Mouse (Mus musculus) natural killer cell, adult 2 months (primary cell): ENCODE measurements around the gene Olfr322.
A peak's percentile ranks its signal among the peaks of the same experiment; 100 is the strongest.
"Not testable (repeated sequence)": the region's sequence is repeated elsewhere in the genome, so short reads cannot be mapped to it uniquely, and the experiment has no call there.

ENCODE experiments used
- DNase-seq, 2 experiments: peaks; one replicate each; pipeline ENCODE4 v3.0.0; 2022; ENCODE audit warnings: low spot score in 2 of 2

Olfr322 gene

GRCm38 (mm10) chr11:58658596-58658995, at the start of gene Olfr322:
TSS of gene Olfr322 (plus strand) at chr11:58658782.
- no peak for DNase-seq

- no peak for DNase-seq
These were observed 45.2 kb upstream of the Olfr322 start for GRCm38 (mm10) chr11:58613359-58613758.

- DNase-seq: no peak
These were observed 44.1 kb upstream of the Olfr322 start for GRCm38 (mm10) chr11:58614526-58614925.

GRCm38 (mm10) chr11:58615975-58616374, 42.6 kb upstream of the Olfr322 start, which contains the start of gene 2210407C18Rik:
TSS of gene 2210407C18Rik (minus strand) at chr11:58616075.
- DNase-seq: no peak

GRCm38 (mm10) chr11:58618369-58618768, 40.2 kb upstream of the Olfr322 start:
- no peak for DNase-seq

GRCm38 (mm10) chr11:58618793-58619192, 39.8 kb upstream of the Olfr322 start:
- DNase-seq: no peak

- DNase-seq: no peak
These were observed 32.4 kb upstream of the Olfr322 start for GRCm38 (mm10) chr11:58626146-58626545.

GRCm38 (mm10) chr11:58630401-58630800, 28.2 kb upstream of the Olfr322 start, which contains the start of gene Olfr323:
TSS of gene Olfr323 (minus strand) at chr11:58630501.
- DNase-seq: no peak

GRCm38 (mm10) chr11:58634878-58635277, 23.7 kb upstream of the Olfr322 start:
- DNase-seq: no peak

- DNase-seq: peak; percentile 20 to 48
These were observed 22.1 kb upstream of the Olfr322 start for GRCm38 (mm10) chr11:58636376-58636977.

- no peak for DNase-seq
These were observed 20.3 kb upstream of the Olfr322 start for GRCm38 (mm10) chr11:58638176-58638701.

GRCm38 (mm10) chr11:58640272-58640867, 18.2 kb upstream of the Olfr322 start, which contains the start of gene Trim58:
TSS of gene Trim58 (plus strand) at chr11:58640465.
- no peak for DNase-seq

GRCm38 (mm10) chr11:58641057-58641456, 17.5 kb upstream of the Olfr322 start:
- DNase-seq: no peak

- DNase-seq: no peak
These were observed 16.8 kb upstream of the Olfr322 start for GRCm38 (mm10) chr11:58641638-58642358.

GRCm38 (mm10) chr11:58643350-58643749, 15.2 kb upstream of the Olfr322 start:
- DNase-seq: peak; percentile 44 to 51

GRCm38 (mm10) chr11:58655151-58655550, 3.4 kb upstream of the Olfr322 start:
- no peak for DNase-seq

- DNase-seq: no peak
These were observed 10.7 kb downstream of the Olfr322 start for GRCm38 (mm10) chr11:58669252-58669651.

- no peak for DNase-seq
These were observed 13.2 kb downstream of the Olfr322 start for GRCm38 (mm10) chr11:58671825-58672224.

- DNase-seq: no peak
These were observed 22.2 kb downstream of the Olfr322 start, which contains the start of gene Olfr320 for GRCm38 (mm10) chr11:58680799-58681198. TSS of gene Olfr320 (plus strand) at chr11:58681099.

GRCm38 (mm10) chr11:58698862-58699261, 40.3 kb downstream of the Olfr322 start, which contains the start of gene Olfr319:
TSS of gene Olfr319 (plus strand) at chr11:58699162.
- DNase-seq: no peak

GRCm38 (mm10) chr11:58709086-58709485, 50.5 kb downstream of the Olfr322 start:
- no peak for DNase-seq

GRCm38 (mm10) chr11:58717723-58718122, 59.1 kb downstream of the Olfr322 start:
- not testable (repeated sequence) for DNase-seq
